Mouse (Mus musculus) limb, embryonic 15.5 days (tissue): Measurements from ENCODE around the gene Gm7257. TPM values are rescaled to one million over a fixed set of nuclear protein-coding genes. Genes with fewer than 3 reads are reported as not detected.

Experiments used
- ATAC-seq: fragments of 200-750 bp; cut with Nextera tagmentation; 2 replicates; pipeline ENCODE4 v1.8.0; 2017; ENCODE audit warnings: low read depth, moderate TSS enrichment; ENCODE audit not compliant: insufficient number of reproducible peaks, low FRiP score, low TSS enrichment
- H3K27ac ChIP-seq: fragments of 300-500 bp; sonication (generic); 2 replicates; pipeline ENCODE4 v1.5.1; 2015; ENCODE audit warnings: moderate library complexity, mild to moderate bottlenecking, inconsistent platforms
- H3K27me3 ChIP-seq: fragments of 300-500 bp; sonication (generic); 2 replicates; pipeline ENCODE4 v1.6.1; 2015; ENCODE audit warnings: inconsistent platforms
- H3K36me3 ChIP-seq: fragments of 300-500 bp; sonication (generic); 2 replicates; pipeline ENCODE4 v1.6.1; 2015; ENCODE audit warnings: inconsistent platforms
- H3K4me1 ChIP-seq: fragments of 300-500 bp; sonication (generic); 2 replicates; pipeline ENCODE4 v1.6.1; 2015; ENCODE audit warnings: inconsistent platforms
- H3K4me2 ChIP-seq: fragments of 300-500 bp; sonication (generic); 2 replicates; pipeline ENCODE4 v1.6.1; 2015; ENCODE audit warnings: mild to moderate bottlenecking, inconsistent platforms
- H3K4me3 ChIP-seq: fragments of 300-500 bp; sonication (generic); 2 replicates; pipeline ENCODE4 v1.5.1; 2015; ENCODE audit warnings: mild to moderate bottlenecking, inconsistent platforms
- H3K9ac ChIP-seq: fragments of 300-500 bp; sonication (generic); 2 replicates; pipeline ENCODE4 v1.6.1; 2015; ENCODE audit warnings: inconsistent platforms
- H3K9me3 ChIP-seq: fragments of 300-500 bp; sonication (generic); 2 replicates; pipeline ENCODE4 v1.6.1; 2016; ENCODE audit warnings: inconsistent platforms
- WGBS: fragments of 180-500 bp; shearing (Covaris S2); methylation state at CpG from one replicate; pipeline ENCODE4 v1.1.7; 2015; 5-methylcytosine and 5-hydroxymethylcytosine counted together
- polyA plus RNA-seq: library from polyadenylated mRNA; unstranded; fragments of >200 nt; fragmentation: Nextera tagmentation; extraction: Ambion mirVana; gene quantifications from 2 replicates; pipeline ENCODE4 v1.2.1, GENCODE M21; 2015

Gene Gm7257
- polyA plus RNA-seq: not detected in 2 replicates

GRCm38 (mm10) chr9:36431584-36431983, at the start of gene Gm7257:
Gene Gm7257, plus strand, starts transcription at chr9:36431884.
- no peaks in the 10 kb centered on the region for H3K9me3 ChIP-seq
- H3K27me3 ChIP-seq: no peaks in the 10 kb centered on the region
- no peak within 1 kb of the TSS for H3K27ac ChIP-seq
- no peak within 1 kb of the TSS for H3K4me3 ChIP-seq
- H3K4me2 ChIP-seq: no peak within 1 kb of the TSS
- H3K9ac ChIP-seq: no peak within 1 kb of the TSS
- 75% methylated on average over 4 of the region's 4 CpGs for WGBS
- ATAC-seq: no peak
- H3K36me3 ChIP-seq: no peaks in the 10 kb centered on the region
- no peaks in the 10 kb centered on the region for H3K4me1 ChIP-seq

- ATAC-seq: no peak
- Histone ChIP-seq H3K27me3 (no peaks in the 10 kb centered on the region), H3K4me1 (no peaks in the 10 kb centered on the region), H3K36me3 (no peaks in the 10 kb centered on the region), H3K9me3 (no peaks in the 10 kb centered on the region), H3K4me2 (no peak overlapping the region), H3K4me3 (no peak overlapping the region), H3K27ac (no peak overlapping the region), H3K9ac (no peak overlapping the region)
- WGBS: 55% methylated on average over 2 of the region's 2 CpGs
Observed at GRCm38 (mm10) chr9:36402991-36403390, 28.7 kb upstream of the Gm7257 start.

GRCm38 (mm10) chr9:36435051-36435764, 3.5 kb downstream of the Gm7257 start:
- ATAC-seq: no peak
- WGBS: 51% methylated on average over 2 of the region's 2 CpGs
- H3K27ac ChIP-seq: no peak overlapping the region
- H3K36me3 ChIP-seq: no peaks in the 10 kb centered on the region
- no peaks in the 10 kb centered on the region for H3K4me1 ChIP-seq
- H3K4me3 ChIP-seq: no peak overlapping the region
- no peak overlapping the region for H3K4me2 ChIP-seq
- no peak overlapping the region for H3K9ac ChIP-seq
- no peaks in the 10 kb centered on the region for H3K27me3 ChIP-seq
- H3K9me3 ChIP-seq: no peaks in the 10 kb centered on the region

DNA sequence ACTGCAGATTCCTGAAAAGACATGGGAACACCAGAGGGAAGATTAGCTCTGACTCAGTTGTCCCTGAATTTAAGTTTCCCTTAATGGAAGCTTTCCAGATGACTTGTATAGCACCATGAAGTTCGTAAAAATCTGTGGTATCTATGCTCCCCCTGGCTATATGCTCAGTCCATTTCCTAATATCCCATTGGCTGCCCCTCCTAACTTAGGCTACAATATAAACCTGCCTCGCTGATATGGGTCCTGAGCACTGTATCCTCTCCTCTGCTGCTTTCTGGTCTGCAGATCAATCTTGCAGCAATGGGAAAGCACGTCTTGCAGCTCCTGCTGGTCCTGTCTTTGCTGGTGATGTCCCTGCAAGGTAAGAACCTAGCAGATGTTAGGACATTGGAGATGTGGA, 43.7 kb downstream of the Gm7257 start, which contains the start of gene Gm9513:
TSS of gene Gm9513 (plus strand) at position 301 of the 400 bp plus-strand sequence.
- WGBS: 62% methylated on average over 3 of the region's 3 CpGs
- H3K4me2 ChIP-seq: no peak within 1 kb of the TSS

More for the DNA sequence above, 43.7 kb downstream of the Gm7257 start, which contains the start of gene Gm9513:
- no peak within 1 kb of the TSS for H3K4me3 ChIP-seq
- H3K9ac ChIP-seq: no peak within 1 kb of the TSS
- H3K36me3 ChIP-seq: no peaks in the 10 kb centered on the region
- H3K27me3 ChIP-seq: no peaks in the 10 kb centered on the region
- H3K4me1 ChIP-seq: no peaks in the 10 kb centered on the region
- no peak for ATAC-seq
- H3K9me3 ChIP-seq: no peaks in the 10 kb centered on the region
- H3K27ac ChIP-seq: no peak within 1 kb of the TSS

Other genes with a start within 250 kb of the Gm7257 start
- gene Gm9513, start 43.8 kb downstream of the Gm7257 start, polyA plus RNA-seq: not detected in 2 replicates
- gene Gm5615, start 110.1 kb downstream of the Gm7257 start, polyA plus RNA-seq: not detected in 2 replicates
- not detected in 2 replicates for gene Gm17689, start 150.8 kb downstream of the Gm7257 start, polyA plus RNA-seq
- not detected in 2 replicates for gene A630095E13Rik, start 211.5 kb downstream of the Gm7257 start, polyA plus RNA-seq